In genomic region chr7:91214921-91215320, GRCm38 (mm10) we compare ENCODE assay signal across 28 mouse cellular contexts.
DNase-seq lines count a peak whose midpoint lies in the region; ATAC-seq and TF ChIP-seq lines count a peak whose summit lies in the region.
"Had no signal": no experiment of that assay in that cellular context is flagged by ENCODE, and none has a peak within 500 bp of the region (broad histone marks: within the 10 kb centered on the region; RNA-seq: fewer than 3 reads in every experiment).

No protein-coding gene starts in this region.

- 89% methylated on average over 1 of the region's 1 CpGs for WGBS in midbrain, postnatal 0 days
- 73% methylated on average over 1 of the region's 1 CpGs for WGBS in midbrain, embryonic 15.5 days
- WGBS in neural tube, embryonic 14.5 days = 12% methylated on average over 1 of the region's 1 CpGs

- H3K4me3 ChIP-seq in midbrain, postnatal 0 days (ENCODE audit: low read depth, low read length) = no peak overlapping the region
- no peak overlapping the region for H3K4me3 ChIP-seq in midbrain, embryonic 15.5 days
- H3K4me3 ChIP-seq in neural tube, embryonic 14.5 days (ENCODE audit: low read depth, low read length) = no peak overlapping the region
- H3K4me3 ChIP-seq: embryonic facial prominence, embryonic 13.5 days; forebrain, embryonic 10.5 days; forebrain, embryonic 13.5 days; heart, embryonic 12.5 days; heart, embryonic 15.5 days; hindbrain, embryonic 10.5 days; hindbrain, embryonic 13.5 days had no signal

- no peaks in the 10 kb centered on the region for H3K9me3 ChIP-seq in midbrain, postnatal 0 days (ENCODE audit: low read length)
- H3K9me3 ChIP-seq in midbrain, embryonic 15.5 days = no peaks in the 10 kb centered on the region
- H3K9me3 ChIP-seq in neural tube, embryonic 14.5 days (ENCODE audit: control insufficient read depth, low read length) = no peaks in the 10 kb centered on the region
- H3K9me3 ChIP-seq: embryonic facial prominence, embryonic 13.5 days; forebrain, embryonic 10.5 days; forebrain, embryonic 13.5 days; G1E; heart, embryonic 12.5 days; heart, embryonic 15.5 days; hindbrain, embryonic 10.5 days; hindbrain, embryonic 13.5 days had no signal

- no peaks in the 10 kb centered on the region for H3K36me3 ChIP-seq in midbrain, postnatal 0 days (ENCODE audit: insufficient read depth, low read length)
- no peaks in the 10 kb centered on the region for H3K36me3 ChIP-seq in midbrain, embryonic 15.5 days (replicated peaks)
- H3K36me3 ChIP-seq in neural tube, embryonic 14.5 days (ENCODE audit: control insufficient read depth, insufficient read depth, low read length) = no peaks in the 10 kb centered on the region
- H3K36me3 ChIP-seq: embryonic facial prominence, embryonic 13.5 days; forebrain, embryonic 10.5 days; G1E; heart, embryonic 12.5 days; heart, embryonic 15.5 days; hindbrain, embryonic 10.5 days; hindbrain, embryonic 13.5 days had no signal

- ATAC-seq in midbrain, postnatal 0 days (ENCODE audit: low FRiP score) = no peak
- no peak for ATAC-seq in midbrain, embryonic 15.5 days (replicated peaks)
- peak; percentile 38; the same call in 1 of the 2 replicates for ATAC-seq in neural tube, embryonic 14.5 days (ENCODE audit: low read depth)
- no peak for ATAC-seq in frontal cortex, adult (ENCODE audit: low TSS enrichment)
- ATAC-seq: forebrain, embryonic 13.5 days; forebrain, embryonic 16.5 days; hindbrain, embryonic 16.5 days had no signal

- H3K9ac ChIP-seq in midbrain, postnatal 0 days (replicated peaks; ENCODE audit: low read length, poor library complexity, severe bottlenecking) = no peak overlapping the region
- no peak overlapping the region for H3K9ac ChIP-seq in midbrain, embryonic 15.5 days
- H3K9ac ChIP-seq in neural tube, embryonic 14.5 days (replicated peaks; ENCODE audit: low read depth, low read length) = no peak overlapping the region
- H3K9ac ChIP-seq: embryonic facial prominence, embryonic 13.5 days; forebrain, embryonic 13.5 days; heart, embryonic 12.5 days; heart, embryonic 15.5 days; hindbrain, embryonic 13.5 days had no signal

- no peak for TF ChIP-seq CTCF in midbrain, postnatal 0 days (IDR thresholded peaks at IDR 0.05)

- no peaks in the 10 kb centered on the region for H3K27me3 ChIP-seq in midbrain, postnatal 0 days (ENCODE audit: insufficient read depth, low read length)
- no peaks in the 10 kb centered on the region for H3K27me3 ChIP-seq in midbrain, embryonic 15.5 days (replicated peaks)
- no peaks in the 10 kb centered on the region for H3K27me3 ChIP-seq in neural tube, embryonic 14.5 days (ENCODE audit: control insufficient read depth, insufficient read depth, low read length)
- H3K27me3 ChIP-seq: CH12.LX; embryonic facial prominence, embryonic 13.5 days; forebrain, embryonic 13.5 days; heart, embryonic 12.5 days; heart, embryonic 15.5 days; hindbrain, embryonic 13.5 days had no signal

- no peak overlapping the region for H3K4me2 ChIP-seq in midbrain, postnatal 0 days (ENCODE audit: low read depth, low read length, poor library complexity, severe bottlenecking)
- H3K4me2 ChIP-seq in midbrain, embryonic 15.5 days = no peak overlapping the region
- H3K4me2 ChIP-seq in neural tube, embryonic 14.5 days (ENCODE audit: low read depth, low read length) = no peak overlapping the region
- H3K4me2 ChIP-seq: embryonic facial prominence, embryonic 13.5 days; forebrain, embryonic 13.5 days; heart, embryonic 12.5 days; heart, embryonic 15.5 days; hindbrain, embryonic 13.5 days had no signal

- no peaks in the 10 kb centered on the region for H3K4me1 ChIP-seq in midbrain, postnatal 0 days (ENCODE audit: insufficient read depth, low read length)
- H3K4me1 ChIP-seq in midbrain, embryonic 15.5 days = 0 out of 2 replicates have a peak, but pooled peaks cover 6% of the 10 kb centered on the region
- no peaks in the 10 kb centered on the region for H3K4me1 ChIP-seq in neural tube, embryonic 14.5 days (ENCODE audit: control insufficient read depth, insufficient read depth, low read length)
- H3K4me1 ChIP-seq: embryonic facial prominence, embryonic 13.5 days; forebrain, embryonic 13.5 days; heart, embryonic 12.5 days; heart, embryonic 15.5 days; hindbrain, embryonic 13.5 days had no signal

- no peak overlapping the region for H3K27ac ChIP-seq in midbrain, postnatal 0 days (ENCODE audit: low read depth, low read length)
- no peak overlapping the region for H3K27ac ChIP-seq in midbrain, embryonic 15.5 days
- H3K27ac ChIP-seq in neural tube, embryonic 14.5 days (ENCODE audit: low read depth, low read length) = no peak overlapping the region
- H3K27ac ChIP-seq: embryonic facial prominence, embryonic 13.5 days; forebrain, embryonic 10.5 days; forebrain, embryonic 13.5 days; heart, embryonic 15.5 days; hindbrain, embryonic 10.5 days; hindbrain, embryonic 13.5 days had no signal

- DNase-seq in midbrain, postnatal 0 days (ENCODE audit: low spot score) = peak; percentile 3
- peak; percentile 66 for DNase-seq in Muller cell, postnatal 12 days (ENCODE audit: inconsistent ontology term)
- no peak for DNase-seq in frontal cortex, adult 2 months (ENCODE audit: extremely low spot score in 1 of 2, low spot score in 1 of 2)
- DNase-seq: adrenal gland, adult 2 months; adrenal gland, postnatal 14 days; B cell, adult 2 months; cerebellum, adult 11 months; cerebellum, adult 2 months; cerebellum, adult 9-11 months; cerebellum, postnatal 25 days; gastrocnemius, postnatal 25 days; heart, adult 18-20 months; heart, postnatal 10 days; heart, postnatal 36 days had no signal

Comparison
In these comparisons a context has a peak if more than half of its experiments do, and no peak if none do; other contexts are left out.
1. DNase-seq: peak in midbrain, postnatal 0 days (single experiment) and Muller cell, postnatal 12 days (single experiment); none in frontal cortex, adult 2 months (0 of 2).